8 mouse cellular contexts compared by ENCODE assay signal in the genomic region with DNA sequence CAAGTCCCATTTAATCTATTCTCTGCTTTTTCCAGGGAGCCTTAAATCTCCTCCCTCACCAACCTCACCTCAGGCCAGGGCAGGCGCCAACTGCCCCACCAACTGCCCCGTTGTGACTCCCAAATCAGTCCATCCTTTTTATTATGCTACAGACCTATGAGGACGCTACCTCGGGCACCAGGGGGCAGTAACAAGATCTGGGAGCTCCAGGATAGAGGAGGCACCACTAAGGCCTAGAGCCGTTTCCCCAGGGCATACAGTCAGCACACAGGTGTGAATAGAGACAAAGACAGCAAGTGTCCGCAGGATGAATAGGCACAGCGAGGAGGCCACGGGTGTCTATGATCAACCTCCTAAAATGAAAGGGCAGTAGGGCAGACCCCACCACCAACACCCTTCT. TPM values are rescaled to one million over a fixed set of nuclear protein-coding genes. Genes with fewer than 3 reads are reported as not detected.
A peak's percentile ranks its signal among the peaks of the same experiment; 100 is the strongest.
DNase-seq lines count a peak whose midpoint lies in the region; ATAC-seq and TF ChIP-seq lines count a peak whose summit lies in the region.

No protein-coding gene starts in this region.

- H3K9ac ChIP-seq in heart, embryonic 11.5 days (ENCODE audit: low read depth, low read length): no peak overlapping the region
- H3K9ac ChIP-seq in ES-E14 (ENCODE audit: insufficient read depth, low read depth, low read length, poor library complexity, severe bottlenecking): peak overlapping the region; percentile 58
- H3K9ac ChIP-seq in embryonic facial prominence, embryonic 15.5 days: no peak overlapping the region

- in situ Hi-C loops in ES-E14 (cut with MboI; ENCODE audit: low sequenced_read_pairs in 2 of 2, unreplicated experiment in 2 of 2): no loop called here

- no peak overlapping the region for H3K4me3 ChIP-seq in heart, embryonic 10.5 days
- no peak overlapping the region for H3K4me3 ChIP-seq in heart, embryonic 11.5 days (ENCODE audit: low read depth, low read length)
- H3K4me3 ChIP-seq in ES-E14 (ENCODE audit: insufficient read depth in 1 of 2, low read depth in 1 of 2, low read length in 2 of 2, poor library complexity in 1 of 2, severe bottlenecking in 1 of 2): peak overlapping the region; percentile 11 to 42; a peak in 1 of 4 replicates
- H3K4me3 ChIP-seq in embryonic facial prominence, embryonic 15.5 days (replicated peaks): no peak overlapping the region
- H3K4me3 ChIP-seq in small intestine, adult 2 months (ENCODE audit: low read depth, low read length): no peak overlapping the region

- H3K27ac ChIP-seq in heart, embryonic 10.5 days: peak overlapping the region; percentile 77
- no peak overlapping the region for H3K27ac ChIP-seq in heart, embryonic 11.5 days (ENCODE audit: low read depth, low read length)
- no peak overlapping the region for H3K27ac ChIP-seq in ES-E14 (ENCODE audit: insufficient read depth, low read depth, low read length, poor library complexity, severe bottlenecking)
- H3K27ac ChIP-seq in embryonic facial prominence, embryonic 15.5 days (replicated peaks): peak overlapping the region; percentile 87
- H3K27ac ChIP-seq in small intestine, adult 2 months (ENCODE audit: insufficient read depth, low read depth, low read length): no peak overlapping the region

- peak; percentile 19; the same call in 1 of the 2 replicates for TF ChIP-seq CTCF in small intestine, adult 2 months (IDR thresholded peaks at IDR 0.05; ENCODE audit: extremely low read depth, insufficient read length, insufficient replicate concordance, low read depth, low read length)

- no peak overlapping the region for H3K4me2 ChIP-seq in heart, embryonic 11.5 days
- no peak overlapping the region for H3K4me2 ChIP-seq in embryonic facial prominence, embryonic 15.5 days (replicated peaks)

- no peak for TF ChIP-seq POLR2A in small intestine, adult 2 months (IDR thresholded peaks at IDR 0.05; ENCODE audit: low read depth, low read length)

- H3K27me3 ChIP-seq in heart, embryonic 10.5 days (ENCODE audit: insufficient read depth, poor library complexity, severe bottlenecking): no peaks in the 10 kb centered on the region
- H3K27me3 ChIP-seq in heart, embryonic 11.5 days (ENCODE audit: control insufficient read depth, insufficient read depth, low read length): no peaks in the 10 kb centered on the region
- H3K27me3 ChIP-seq in embryonic facial prominence, embryonic 15.5 days: no peaks in the 10 kb centered on the region
- no peaks in the 10 kb centered on the region for H3K27me3 ChIP-seq in small intestine, adult 2 months (ENCODE audit: control insufficient read depth, insufficient read depth, low read length)

- no peaks in the 10 kb centered on the region for H3K9me3 ChIP-seq in heart, embryonic 10.5 days
- H3K9me3 ChIP-seq in heart, embryonic 11.5 days (replicated peaks; ENCODE audit: control insufficient read depth, low read length): no peaks in the 10 kb centered on the region
- H3K9me3 ChIP-seq in ES-E14 (ENCODE audit: control insufficient read depth, insufficient read depth, low read depth, low read length): no peaks in the 10 kb centered on the region
- H3K9me3 ChIP-seq in embryonic facial prominence, embryonic 15.5 days (replicated peaks): no peaks in the 10 kb centered on the region

- WGBS in heart, embryonic 10.5 days: 51% methylated on average over 8 of the region's 8 CpGs
- 41% methylated on average over 8 of the region's 8 CpGs for WGBS in heart, embryonic 11.5 days (ENCODE audit: insufficient replicate concordance)
- 52% methylated on average over 8 of the region's 8 CpGs for WGBS in embryonic facial prominence, embryonic 15.5 days
- 58% methylated on average over 8 of the region's 8 CpGs for WGBS in small intestine, adult 2 months

- H3K36me3 ChIP-seq in heart, embryonic 10.5 days: peaks cover 16% of the 10 kb centered on the region
- H3K36me3 ChIP-seq in heart, embryonic 11.5 days (ENCODE audit: control insufficient read depth, insufficient read depth, low read length): no peaks in the 10 kb centered on the region
- peaks cover 3% of the 10 kb centered on the region; the same call in 1 of the 2 replicates for H3K36me3 ChIP-seq in ES-E14 (ENCODE audit: control insufficient read depth, insufficient read depth, low read length, poor library complexity, severe bottlenecking)
- peaks cover 12% of the 10 kb centered on the region; the same call in 1 of the 2 replicates for H3K36me3 ChIP-seq in embryonic facial prominence, embryonic 15.5 days
- no peaks in the 10 kb centered on the region for H3K36me3 ChIP-seq in small intestine, adult 2 months (ENCODE audit: control insufficient read depth, insufficient read depth, low read length)

- ATAC-seq in heart, embryonic 11.5 days (replicated peaks; ENCODE audit: insufficient number of reproducible peaks, low FRiP score, low TSS enrichment): no peak
- no peak for ATAC-seq in embryonic facial prominence, embryonic 15.5 days (ENCODE audit: insufficient number of reproducible peaks, low FRiP score, low TSS enrichment, low read depth)

- peaks cover 82% of the 10 kb centered on the region for H3K4me1 ChIP-seq in heart, embryonic 10.5 days
- H3K4me1 ChIP-seq in heart, embryonic 11.5 days (ENCODE audit: control insufficient read depth, insufficient read depth, low read length): peaks cover 66% of the 10 kb centered on the region
- peaks cover 4 to 10% of the 10 kb centered on the region in 2 experiments; a peak in 2 of 4 replicates for H3K4me1 ChIP-seq in ES-E14 (ENCODE audit: control insufficient read depth in 2 of 2, insufficient read depth in 2 of 2, low read length in 2 of 2, poor library complexity in 1 of 2)
- peaks cover 59% of the 10 kb centered on the region for H3K4me1 ChIP-seq in embryonic facial prominence, embryonic 15.5 days
- no peaks in the 10 kb centered on the region; the same call in 1 of the 2 replicates for H3K4me1 ChIP-seq in small intestine, adult 2 months (ENCODE audit: control insufficient read depth, insufficient read depth, insufficient read length, low read length)

- DNase-seq in heart, embryonic 10.5 days (ENCODE audit: low spot score): no peak
- DNase-seq in ES-E14 (ENCODE audit: low read depth, low spot score): no peak
- peak; percentile 72 to 86 for DNase-seq in kidney, postnatal 36 days
- DNase-seq in cerebellum, adult 9-10 months: no peak
- DNase-seq in layer of hippocampus, postnatal 10 days (ENCODE audit: low spot score in 2 of 2): no peak

TF ChIP-seq in ES-E14, 5 proteins besides CTCF, POLR2A, EP300 and RAD21:
- TF ChIP-seq HCFC1 (IDR thresholded peaks at IDR 0.05; ENCODE audit: borderline replicate concordance, insufficient read depth, low read length): no peak
- no peak for TF ChIP-seq ZC3H11A (IDR thresholded peaks at IDR 0.05; ENCODE audit: borderline replicate concordance, low read depth, low read length)
- no peak for TF ChIP-seq MAFK (IDR thresholded peaks at IDR 0.05; ENCODE audit: insufficient read depth, low read depth, low read length)
- no peak for TF ChIP-seq ZNF384 (IDR thresholded peaks at IDR 0.05; ENCODE audit: low read depth, low read length)
- no peak for TF ChIP-seq CHD2 (IDR thresholded peaks at IDR 0.05; ENCODE audit: low read depth, low read length)

RNA-seq across cellular contexts. Expression of a gene that starts 23.3 kb away (rescaled TPM):
- 7.9 and 10.1 TPM in 2 replicates for polyA plus RNA-seq in heart, embryonic 10.5 days (2016; fragmentation: Nextera tagmentation; extraction: Ambion mirVana)
- polyA plus RNA-seq in heart, embryonic 11.5 days (2014; fragmentation: Nextera tagmentation; extraction: Ambion mirVana): 8.5 and 8.8 TPM in 2 replicates
- total RNA-seq in ES-E14 (2012; rRNA removed): 21.8 and 23.2 TPM in 2 replicates
- polyA plus RNA-seq in embryonic facial prominence, embryonic 15.5 days (2015; fragmentation: Nextera tagmentation; extraction: Ambion mirVana): 8.7 and 10.5 TPM in 2 replicates
- polyA plus RNA-seq in small intestine, adult 2 months (2012; rRNA removed): 6.8 and 8.0 TPM in 2 replicates
- total RNA-seq in layer of hippocampus, postnatal 10 days (2021): 10 to 100 TPM; 76.5 to 81.6 TPM

RNA-seq across cellular contexts. Expression of a gene that starts 45.3 kb away (rescaled TPM):
- 4.4 and 5.3 TPM in 2 replicates for polyA plus RNA-seq in heart, embryonic 10.5 days (2016; fragmentation: Nextera tagmentation; extraction: Ambion mirVana)
- 2.3 and 3.0 TPM in 2 replicates for polyA plus RNA-seq in heart, embryonic 11.5 days (2014; fragmentation: Nextera tagmentation; extraction: Ambion mirVana)
- total RNA-seq in ES-E14 (2012; rRNA removed): 16.1 and 19.1 TPM in 2 replicates
- 3.5 and 4.2 TPM in 2 replicates for polyA plus RNA-seq in embryonic facial prominence, embryonic 15.5 days (2015; fragmentation: Nextera tagmentation; extraction: Ambion mirVana)
- polyA plus RNA-seq in small intestine, adult 2 months (2012; rRNA removed): 7.0 and 9.5 TPM in 2 replicates
- total RNA-seq in layer of hippocampus, postnatal 10 days (2021): 1 to 10 TPM; 8.1 to 9.7 TPM

Comparison
In these comparisons a context has a peak if more than half of its experiments do, and no peak if none do; other contexts are left out.
1. H3K27ac ChIP-seq: peak in heart, embryonic 10.5 days (single experiment) and embryonic facial prominence, embryonic 15.5 days (single experiment); none in heart, embryonic 11.5 days (single experiment), ES-E14 (single experiment) and small intestine, adult 2 months (single experiment).
2. DNase-seq: peak in kidney, postnatal 36 days (2 of 2); none in heart, embryonic 10.5 days (single experiment), ES-E14 (single experiment), cerebellum, adult 9-10 months (single experiment) and layer of hippocampus, postnatal 10 days (0 of 2).
3. H3K4me3 ChIP-seq: peak in ES-E14 (2 of 2); none in heart, embryonic 10.5 days (single experiment), heart, embryonic 11.5 days (single experiment), embryonic facial prominence, embryonic 15.5 days (single experiment) and small intestine, adult 2 months (single experiment).